Mouse (Mus musculus): Measurements from ENCODE around the gene Zswim8. TPM values are rescaled to one million over a fixed set of nuclear protein-coding genes. Genes with fewer than 3 reads are reported as not detected.

Zswim8 gene
- polyA plus RNA-seq, 1 experiment, result 73.4 TPM

GRCm38 (mm10) chr14:20725660-20726339, 18.4 kb downstream of the Zswim8 start:
- Histone ChIP-seq H3K9me3 (no peaks in the 10 kb centered on the region), H3K27me3 (replicated peaks) (no peaks in the 10 kb centered on the region), H3K4me1 (peaks cover 36% of the 10 kb centered on the region), H3K4me3 (replicated peaks) (peak overlapping the region; percentile 40), H3K36me3 (replicated peaks; ENCODE audit: low read length) (peaks cover 97% of the 10 kb centered on the region)
- TF ChIP-seq GATA1 (IDR thresholded peaks at IDR 0.05; ENCODE audit: borderline replicate concordance, low read length) (no peak), FLI1 (IDR thresholded peaks at IDR 0.05; ENCODE audit: low read length) (no peak)

- H3K27me3 ChIP-seq (replicated peaks), result no peaks in the 10 kb centered on the region
- H3K9me3 ChIP-seq, result no peaks in the 10 kb centered on the region
- H3K36me3 ChIP-seq (replicated peaks; ENCODE audit: low read length), result peaks cover 76% of the 10 kb centered on the region
- H3K4me1 ChIP-seq, result peaks cover 46% of the 10 kb centered on the region
- no peak overlapping the region for H3K4me3 ChIP-seq (replicated peaks)
- TF ChIP-seq GATA1 (IDR thresholded peaks at IDR 0.05; ENCODE audit: borderline replicate concordance, low read length), result no peak
- no peak for TF ChIP-seq FLI1 (IDR thresholded peaks at IDR 0.05; ENCODE audit: low read length)
These were observed 22.5 kb downstream of the Zswim8 start for GRCm38 (mm10) chr14:20729871-20730270.

- Histone ChIP-seq H3K27me3 (replicated peaks) (no peaks in the 10 kb centered on the region), H3K4me3 (replicated peaks) (no peak overlapping the region), H3K4me1 (peaks cover 46% of the 10 kb centered on the region), H3K9me3 (no peaks in the 10 kb centered on the region), H3K36me3 (replicated peaks; ENCODE audit: low read length) (peaks cover 74% of the 10 kb centered on the region)
- TF ChIP-seq FLI1 (IDR thresholded peaks at IDR 0.05; ENCODE audit: low read length), result no peak
- no peak for TF ChIP-seq GATA1 (IDR thresholded peaks at IDR 0.05; ENCODE audit: borderline replicate concordance, low read length)
These were observed 23.7 kb downstream of the Zswim8 start for GRCm38 (mm10) chr14:20730853-20731602.

GRCm38 (mm10) chr14:20733041-20733951, 25.9 kb downstream of the Zswim8 start:
- H3K36me3 ChIP-seq (replicated peaks; ENCODE audit: low read length), result peaks cover 76% of the 10 kb centered on the region
- peaks cover 52% of the 10 kb centered on the region for H3K4me1 ChIP-seq
- H3K4me3 ChIP-seq (replicated peaks), result peak overlapping the region; percentile 98

GRCm38 (mm10) chr14:20733952-20734774, 26.8 kb downstream of the Zswim8 start, which contains the start of gene Ndst2:
Ndst2 (minus strand) TSS chr14:20734562.
- H3K4me1 ChIP-seq, result peaks cover 52% of the 10 kb centered on the region
- no peaks in the 10 kb centered on the region for H3K27me3 ChIP-seq (replicated peaks)
- H3K4me3 ChIP-seq (replicated peaks), result peak within 1 kb of the TSS; percentile 98
- H3K36me3 ChIP-seq (replicated peaks; ENCODE audit: low read length), result peaks cover 76% of the 10 kb centered on the region
- no peak for TF ChIP-seq GATA1 (IDR thresholded peaks at IDR 0.05; ENCODE audit: borderline replicate concordance, low read length)
- TF ChIP-seq FLI1 (IDR thresholded peaks at IDR 0.05; ENCODE audit: low read length), result no peak
- H3K9me3 ChIP-seq, result no peaks in the 10 kb centered on the region

More at GRCm38 (mm10) chr14:20733041-20733951, 25.9 kb downstream of the Zswim8 start:
- H3K9me3 ChIP-seq, result no peaks in the 10 kb centered on the region
- TF ChIP-seq FLI1 (IDR thresholded peaks at IDR 0.05; ENCODE audit: low read length) (no peak), GATA1 (IDR thresholded peaks at IDR 0.05; ENCODE audit: borderline replicate concordance, low read length) (no peak; the same call in 2 of the 3 replicates)
- no peaks in the 10 kb centered on the region for H3K27me3 ChIP-seq (replicated peaks)

- Histone ChIP-seq H3K27me3 (replicated peaks) (no peaks in the 10 kb centered on the region), H3K36me3 (replicated peaks; ENCODE audit: low read length) (peaks cover 76% of the 10 kb centered on the region), H3K4me1 (peaks cover 45% of the 10 kb centered on the region), H3K9me3 (no peaks in the 10 kb centered on the region), H3K4me3 (replicated peaks) (peak overlapping the region; percentile 98)
- no peak for TF ChIP-seq FLI1 (IDR thresholded peaks at IDR 0.05; ENCODE audit: low read length)
- TF ChIP-seq GATA1 (IDR thresholded peaks at IDR 0.05; ENCODE audit: borderline replicate concordance, low read length), result no peak
These were observed 27.7 kb downstream of the Zswim8 start for GRCm38 (mm10) chr14:20735052-20735451.

GRCm38 (mm10) chr14:20735892-20736390, 28.6 kb downstream of the Zswim8 start:
- Histone ChIP-seq H3K4me3 (replicated peaks) (no peak overlapping the region), H3K9me3 (no peaks in the 10 kb centered on the region), H3K36me3 (replicated peaks; ENCODE audit: low read length) (peaks cover 76% of the 10 kb centered on the region), H3K27me3 (replicated peaks) (no peaks in the 10 kb centered on the region), H3K4me1 (peaks cover 45% of the 10 kb centered on the region)
- TF ChIP-seq GATA1 (IDR thresholded peaks at IDR 0.05; ENCODE audit: borderline replicate concordance, low read length) (no peak), FLI1 (IDR thresholded peaks at IDR 0.05; ENCODE audit: low read length) (no peak)

- Histone ChIP-seq H3K4me1 (peaks cover 47% of the 10 kb centered on the region), H3K4me3 (replicated peaks) (peak overlapping the region; percentile 14), H3K27me3 (replicated peaks) (no peaks in the 10 kb centered on the region), H3K36me3 (replicated peaks; ENCODE audit: low read length) (peaks cover 76% of the 10 kb centered on the region), H3K9me3 (no peaks in the 10 kb centered on the region)
- TF ChIP-seq FLI1 (IDR thresholded peaks at IDR 0.05; ENCODE audit: low read length) (no peak), GATA1 (IDR thresholded peaks at IDR 0.05; ENCODE audit: borderline replicate concordance, low read length) (no peak)
These were observed 30.0 kb downstream of the Zswim8 start for GRCm38 (mm10) chr14:20737306-20737705.

All from megakaryocyte, embryonic 14.5 days (primary cell).